Comparison of ENCODE assay signal across 11 mouse cellular contexts in genomic region chr4:126469334-126469733, GRCm38 (mm10). TPM values are rescaled to one million over a fixed set of nuclear protein-coding genes. Genes with fewer than 3 reads are reported as not detected.
A peak's percentile ranks its signal among the peaks of the same experiment; 100 is the strongest.
DNase-seq lines count a peak whose midpoint lies in the region; ATAC-seq lines count a peak whose summit lies in the region.
"Had no signal": no experiment of that assay in that cellular context is flagged by ENCODE, and none has a peak within 500 bp of the region (broad histone marks: within the 10 kb centered on the region; RNA-seq: fewer than 3 reads in every experiment).

No protein-coding gene starts in this region.

- H3K4me3 ChIP-seq in kidney, embryonic 15.5 days (replicated peaks) = no peak overlapping the region
- H3K4me3 ChIP-seq in hindbrain, embryonic 13.5 days = no peak overlapping the region
- H3K4me3 ChIP-seq in midbrain, embryonic 14.5 days (replicated peaks; ENCODE audit: low read depth, low read length) = no peak overlapping the region

- H3K4me2 ChIP-seq in kidney, embryonic 15.5 days = peak overlapping the region; percentile 80; the same call in 1 of the 2 replicates
- H3K4me2 ChIP-seq in hindbrain, embryonic 13.5 days = no peak overlapping the region
- H3K4me2 ChIP-seq in midbrain, embryonic 14.5 days (ENCODE audit: low read length) = peak overlapping the region; percentile 60

- H3K36me3 ChIP-seq in kidney, embryonic 15.5 days = no peaks in the 10 kb centered on the region
- H3K36me3 ChIP-seq in hindbrain, embryonic 13.5 days = no peaks in the 10 kb centered on the region
- H3K36me3 ChIP-seq in midbrain, embryonic 14.5 days (ENCODE audit: control insufficient read depth, insufficient read depth, low read length) = no peaks in the 10 kb centered on the region
- H3K36me3 ChIP-seq: heart, embryonic 15.5 days; liver, embryonic 15.5 days had no signal

- H3K4me1 ChIP-seq in kidney, embryonic 15.5 days = peaks cover 42% of the 10 kb centered on the region
- H3K4me1 ChIP-seq in hindbrain, embryonic 13.5 days (replicated peaks) = peaks cover 33% of the 10 kb centered on the region
- peaks cover 32% of the 10 kb centered on the region for H3K4me1 ChIP-seq in midbrain, embryonic 14.5 days (ENCODE audit: control insufficient read depth, insufficient read depth, low read length)

- no peak for ATAC-seq in kidney, embryonic 15.5 days (replicated peaks; ENCODE audit: low FRiP score)
- ATAC-seq in hindbrain, embryonic 13.5 days (ENCODE audit: low FRiP score) = no peak
- ATAC-seq in midbrain, embryonic 14.5 days (ENCODE audit: low FRiP score, low TSS enrichment) = no peak
- ATAC-seq in megakaryocyte progenitor cell, adult 5-6 weeks (replicated peaks; ENCODE audit: poor library complexity) = no peak

- no peak for DNase-seq in kidney, postnatal 36 days
- peak; percentile 55 for DNase-seq in 416B (ENCODE audit: low read depth)
- DNase-seq in midbrain, embryonic 14.5 days = no peak
- no peak for DNase-seq in yolk sac, embryonic 10.5 days (ENCODE audit: low spot score)
- DNase-seq: layer of hippocampus, adult 9-11 months had no signal

- H3K9ac ChIP-seq in kidney, embryonic 15.5 days = no peak overlapping the region
- no peak overlapping the region for H3K9ac ChIP-seq in hindbrain, embryonic 13.5 days
- H3K9ac ChIP-seq in midbrain, embryonic 14.5 days (replicated peaks; ENCODE audit: low read length) = no peak overlapping the region
- H3K9ac ChIP-seq: heart, embryonic 15.5 days had no signal

- H3K9me3 ChIP-seq in kidney, embryonic 15.5 days (replicated peaks) = no peaks in the 10 kb centered on the region
- no peaks in the 10 kb centered on the region for H3K9me3 ChIP-seq in hindbrain, embryonic 13.5 days
- no peaks in the 10 kb centered on the region for H3K9me3 ChIP-seq in midbrain, embryonic 14.5 days (ENCODE audit: control insufficient read depth, low read length)
- H3K9me3 ChIP-seq: heart, embryonic 15.5 days; liver, embryonic 15.5 days had no signal

- WGBS in kidney, embryonic 15.5 days = 44% methylated on average over 1 of the region's 1 CpGs
- 68% methylated on average over 1 of the region's 1 CpGs for WGBS in hindbrain, embryonic 13.5 days
- WGBS in midbrain, embryonic 14.5 days = 82% methylated on average over 1 of the region's 1 CpGs

- no peak overlapping the region for H3K27ac ChIP-seq in kidney, embryonic 15.5 days
- peak overlapping the region; percentile 99 for H3K27ac ChIP-seq in hindbrain, embryonic 13.5 days
- 0 out of 2 replicates have a peak overlapping the region, but pooled peaks have one; percentile 98 for H3K27ac ChIP-seq in midbrain, embryonic 14.5 days (replicated peaks; ENCODE audit: low read depth, low read length)
- H3K27ac ChIP-seq: heart, embryonic 15.5 days; macrophage had no signal

- no peaks in the 10 kb centered on the region for H3K27me3 ChIP-seq in kidney, embryonic 15.5 days
- no peaks in the 10 kb centered on the region for H3K27me3 ChIP-seq in hindbrain, embryonic 13.5 days
- H3K27me3 ChIP-seq in midbrain, embryonic 14.5 days (ENCODE audit: control insufficient read depth, insufficient read depth, low read length) = no peaks in the 10 kb centered on the region
- H3K27me3 ChIP-seq: heart, embryonic 15.5 days; liver, embryonic 15.5 days had no signal

RNA-seq across cellular contexts. Expression of gene Ago1, which starts 1.0 kb away (rescaled TPM):
- polyA plus RNA-seq in kidney, embryonic 15.5 days (2015; fragmentation: Nextera tagmentation; extraction: Ambion mirVana) = 5.1 and 5.2 TPM in 2 replicates
- 13.5 and 15.3 TPM in 2 replicates for polyA plus RNA-seq in hindbrain, embryonic 13.5 days (2015; fragmentation: Nextera tagmentation; extraction: Ambion mirVana)
- polyA plus RNA-seq in midbrain, embryonic 14.5 days (2014; fragmentation: Nextera tagmentation; extraction: Ambion mirVana) = 21.7 and 22.4 TPM in 2 replicates
- 14.8 and 20.4 TPM in 2 replicates for total RNA-seq in megakaryocyte progenitor cell, adult 5-6 weeks (2015)
- total RNA-seq in megakaryocyte progenitor cell, adult 5-6 weeks (2017) = 16.0 and 19.6 TPM in 2 replicates

RNA-seq across cellular contexts. Expression of gene Ago3, which starts 40.0 kb away (rescaled TPM):
- 12.9 and 15.9 TPM in 2 replicates for polyA plus RNA-seq in kidney, embryonic 15.5 days (2015; fragmentation: Nextera tagmentation; extraction: Ambion mirVana)
- 15.7 and 18.2 TPM in 2 replicates for polyA plus RNA-seq in hindbrain, embryonic 13.5 days (2015; fragmentation: Nextera tagmentation; extraction: Ambion mirVana)
- 14.8 and 18.2 TPM in 2 replicates for polyA plus RNA-seq in midbrain, embryonic 14.5 days (2014; fragmentation: Nextera tagmentation; extraction: Ambion mirVana)
- total RNA-seq in megakaryocyte progenitor cell, adult 5-6 weeks (2015) = 6.3 and 11.3 TPM in 2 replicates
- 3.0 and 9.2 TPM in 2 replicates for total RNA-seq in megakaryocyte progenitor cell, adult 5-6 weeks (2017)
